Mouse (Mus musculus) kidney, postnatal 36 days (tissue): ENCODE measurements around the gene Otx1.

ENCODE experiments used
- DNase-seq, 2 experiments: peaks; one replicate each; pipeline ENCODE4 v3.0.0; 2021 to 2022; ENCODE audit warnings: mixed read lengths in 2 of 2

Otx1 gene

GRCm38 (mm10) chr11:21999396-22000315 is 3.0 kb downstream of the Otx1 start:
- peak in 1 of 2 experiments; percentile 9 for DNase-seq

GRCm38 (mm10) chr11:21998141-21999047 is 4.3 kb downstream of the Otx1 start:
- peak; percentile 44 to 62 for DNase-seq

- DNase-seq: peak in 1 of 2 experiments; percentile 21
Measured at GRCm38 (mm10) chr11:21997561-21998140, 5.0 kb downstream of the Otx1 start.

- DNase-seq: peak in 1 of 2 experiments; percentile 39
Measured at GRCm38 (mm10) chr11:21996661-21997560, 5.8 kb downstream of the Otx1 start.

GRCm38 (mm10) chr11:21996325-21996647 is 6.4 kb downstream of the Otx1 start:
- peak in 1 of 2 experiments; percentile 13 for DNase-seq

GRCm38 (mm10) chr11:21995534-21996324 is 7.0 kb downstream of the Otx1 start:
- peak in 1 of 2 experiments; percentile 15 for DNase-seq

- peak in 1 of 2 experiments; percentile 20 for DNase-seq
Measured at GRCm38 (mm10) chr11:21994377-21995370, 8.0 kb downstream of the Otx1 start.

- DNase-seq: peak in 1 of 2 experiments; percentile 53
Measured at GRCm38 (mm10) chr11:21993597-21994376, 8.9 kb downstream of the Otx1 start.

GRCm38 (mm10) chr11:21992761-21993596 is 9.7 kb downstream of the Otx1 start:
- peak in 1 of 2 experiments; percentile 15 for DNase-seq

- no peak for DNase-seq
Measured at GRCm38 (mm10) chr11:21988398-21988946, 14.2 kb downstream of the Otx1 start.

GRCm38 (mm10) chr11:21985118-21985517 is 17.6 kb downstream of the Otx1 start:
- DNase-seq: no peak

GRCm38 (mm10) chr11:21974005-21974531 is 28.6 kb downstream of the Otx1 start:
- DNase-seq: peak in 1 of 2 experiments; percentile 18

GRCm38 (mm10) chr11:21973597-21973996 is 29.1 kb downstream of the Otx1 start:
- DNase-seq: no peak

- DNase-seq: no peak
Measured at GRCm38 (mm10) chr11:21968922-21969321, 33.8 kb downstream of the Otx1 start.

- no peak for DNase-seq
Measured at GRCm38 (mm10) chr11:21955167-21955566, 47.5 kb downstream of the Otx1 start.

- DNase-seq: no peak
Measured at GRCm38 (mm10) chr11:21951657-21952237, 51.0 kb downstream of the Otx1 start.

- DNase-seq: no peak
Measured at GRCm38 (mm10) chr11:21950094-21950493, 52.6 kb downstream of the Otx1 start.
